Mouse (Mus musculus) splenic B cell, adult 2 months (primary cell): ENCODE results near the gene Prr5l.

Source experiments
- DNase-seq: peaks from one replicate; pipeline ENCODE4 v3.0.0-alpha.2; 2011; ENCODE audit warnings: low read depth, low spot score
- H3K27me3 ChIP-seq: 2 replicates; pipeline ENCODE4 v1.6.1; 2012; ENCODE audit warnings: mild to moderate bottlenecking, low read length, moderate library complexity, mixed read lengths; ENCODE audit not compliant: control insufficient read depth, poor library complexity, insufficient read depth, severe bottlenecking
- H3K36me3 ChIP-seq: 2 replicates; pipeline ENCODE4 v1.6.1; 2012; ENCODE audit warnings: mild to moderate bottlenecking, low read length, moderate library complexity, mixed read lengths; ENCODE audit not compliant: control insufficient read depth, poor library complexity, insufficient read depth, severe bottlenecking

Prr5l gene

DNA sequence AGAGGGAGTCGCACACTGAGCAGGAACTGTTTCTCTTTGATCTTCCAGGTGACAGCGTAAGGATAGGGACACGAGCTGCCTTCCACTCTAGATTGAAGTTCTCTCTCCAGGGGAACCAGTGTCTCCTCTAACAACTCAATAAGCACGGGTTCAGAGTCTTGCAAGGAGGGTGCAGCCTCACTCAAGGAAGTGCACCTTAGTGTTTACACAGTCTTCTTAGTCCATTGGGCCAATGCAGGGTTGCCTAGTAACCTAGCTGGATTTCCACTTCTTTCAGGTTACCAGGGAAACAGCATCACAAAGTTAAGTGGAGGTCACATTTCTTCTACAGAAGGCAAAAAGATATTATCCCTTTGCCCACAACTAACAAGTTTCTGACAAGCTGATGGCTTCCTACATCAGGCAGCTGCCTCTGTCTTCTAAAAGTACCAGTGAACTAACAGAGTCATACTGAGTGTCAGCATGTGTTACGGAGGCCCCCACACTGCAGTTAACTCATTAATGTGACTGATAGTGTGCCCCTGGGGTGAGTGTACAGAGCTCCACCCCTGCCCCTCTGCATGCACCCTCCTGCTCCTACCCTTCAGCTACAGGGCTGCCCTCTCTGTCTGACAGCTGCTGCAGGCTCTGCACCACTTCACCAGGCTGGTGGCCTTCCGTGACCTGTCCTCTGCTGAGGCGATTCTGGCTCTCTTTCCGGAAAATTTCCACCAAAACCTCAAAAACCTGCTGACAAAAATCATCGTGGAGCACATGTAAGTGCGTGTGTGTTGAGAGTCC, 13.8 kb upstream of the Prr5l start:
- Histone ChIP-seq H3K36me3 (peaks cover 7% of the 10 kb centered on the region), H3K27me3 (no peaks in the 10 kb centered on the region)
- DNase-seq, result no peak

DNA sequence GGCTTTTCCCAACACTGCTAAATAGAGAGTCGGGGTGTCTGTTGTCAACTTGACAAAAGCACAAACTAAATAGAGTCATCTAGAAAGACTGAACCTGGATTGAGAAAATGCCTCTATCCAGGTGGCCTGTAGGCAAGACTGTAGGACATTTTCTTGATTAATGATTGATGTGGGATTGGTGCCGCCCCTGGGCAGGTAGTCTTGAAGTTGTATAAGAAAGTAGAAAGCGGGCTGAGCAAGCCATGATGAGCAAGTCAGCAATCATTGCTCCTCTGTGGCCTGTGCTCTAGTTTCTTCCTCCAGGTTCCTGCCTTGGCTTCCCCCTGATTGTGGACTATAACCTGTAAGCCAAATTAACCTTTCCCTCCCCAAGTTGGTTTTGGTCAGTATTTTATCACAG, 11.3 kb upstream of the Prr5l start:
- Histone ChIP-seq H3K36me3 (peaks cover 4% of the 10 kb centered on the region), H3K27me3 (no peaks in the 10 kb centered on the region)
- no peak for DNase-seq

DNA sequence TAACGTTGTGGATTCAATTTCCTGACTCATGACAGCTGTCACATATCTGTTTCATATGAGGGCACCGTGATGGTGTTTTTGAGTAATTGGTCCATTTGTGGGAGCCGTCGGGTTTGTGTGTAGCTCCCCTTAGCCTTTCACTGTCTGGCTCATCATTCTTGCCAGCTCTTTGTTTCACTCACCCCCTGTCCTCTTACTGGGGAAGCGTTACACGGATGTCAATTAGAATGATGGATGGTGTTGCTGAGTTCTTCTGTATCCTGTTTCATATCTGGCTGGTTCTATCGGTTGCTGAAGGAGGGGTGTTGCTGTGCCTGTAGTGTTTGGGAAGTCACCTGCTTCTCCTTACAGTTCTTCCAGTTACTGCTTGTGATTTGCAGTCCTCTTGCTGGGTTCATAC, 8.3 kb upstream of the Prr5l start:
- no peak for DNase-seq
- Histone ChIP-seq H3K36me3 (peaks cover 3% of the 10 kb centered on the region), H3K27me3 (no peaks in the 10 kb centered on the region)

DNA sequence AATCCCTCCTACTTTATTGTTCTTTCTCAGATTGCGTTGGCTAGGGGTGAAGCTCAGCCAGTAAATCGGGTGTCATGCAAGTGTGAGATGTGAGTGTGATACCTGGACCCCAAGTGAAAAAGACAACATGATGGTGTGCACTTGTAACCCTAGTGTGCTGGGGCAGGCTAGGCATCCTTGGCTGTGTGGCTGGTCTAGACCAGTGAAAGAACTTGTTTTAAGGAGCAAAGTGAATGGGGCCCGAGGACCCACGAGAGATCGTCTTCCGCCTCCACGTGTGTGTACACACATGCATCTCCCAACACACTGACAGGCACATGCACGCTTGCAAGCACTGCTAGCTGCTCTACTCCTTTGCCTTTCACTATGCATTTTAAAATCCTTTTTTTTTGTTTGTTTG, 6.1 kb upstream of the Prr5l start:
- Histone ChIP-seq H3K36me3 (no peaks in the 10 kb centered on the region; the same call in none of the 2 replicates), H3K27me3 (no peaks in the 10 kb centered on the region)
- no peak for DNase-seq

DNA sequence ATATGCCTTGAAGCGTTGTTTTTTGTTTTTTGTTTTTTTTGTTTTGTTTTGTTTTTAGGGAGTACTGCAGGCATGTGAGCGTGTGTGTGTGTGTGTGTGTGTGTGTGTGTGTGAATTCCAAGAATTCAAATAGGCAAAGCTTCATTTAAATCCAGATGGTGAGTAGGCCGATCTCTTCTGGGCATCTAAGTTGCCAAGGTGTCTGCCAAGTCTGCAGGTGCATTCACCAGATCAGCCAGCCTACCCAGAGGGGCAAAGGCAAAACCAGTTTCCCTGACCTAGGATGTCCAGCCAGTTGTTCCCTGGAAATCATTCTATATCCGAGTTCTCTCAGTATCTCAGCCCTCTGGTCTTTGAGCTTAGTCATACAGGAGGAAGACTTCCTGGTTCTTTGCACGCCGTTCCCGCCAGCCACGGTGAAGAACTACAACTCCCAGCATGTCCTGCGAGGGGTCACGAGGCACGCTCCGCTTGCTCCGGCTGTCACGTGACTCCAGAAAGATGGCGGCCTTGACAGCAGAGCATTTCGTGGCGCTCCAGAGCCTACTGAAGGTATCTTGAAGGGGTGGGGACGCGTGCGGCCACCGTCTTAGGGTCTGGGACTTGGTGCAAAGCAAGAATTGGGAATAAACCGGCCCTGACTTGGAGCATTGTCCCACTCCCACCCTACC, 3.1 kb upstream of the Prr5l start, which contains the start of gene Commd9:
Gene Commd9 (plus strand): TSS at position 480 of the 671 bp plus-strand sequence.
- DNase-seq, result peak; percentile 96
- Histone ChIP-seq H3K36me3 (no peaks in the 10 kb centered on the region; the same call in 1 of the 2 replicates), H3K27me3 (no peaks in the 10 kb centered on the region)

DNA sequence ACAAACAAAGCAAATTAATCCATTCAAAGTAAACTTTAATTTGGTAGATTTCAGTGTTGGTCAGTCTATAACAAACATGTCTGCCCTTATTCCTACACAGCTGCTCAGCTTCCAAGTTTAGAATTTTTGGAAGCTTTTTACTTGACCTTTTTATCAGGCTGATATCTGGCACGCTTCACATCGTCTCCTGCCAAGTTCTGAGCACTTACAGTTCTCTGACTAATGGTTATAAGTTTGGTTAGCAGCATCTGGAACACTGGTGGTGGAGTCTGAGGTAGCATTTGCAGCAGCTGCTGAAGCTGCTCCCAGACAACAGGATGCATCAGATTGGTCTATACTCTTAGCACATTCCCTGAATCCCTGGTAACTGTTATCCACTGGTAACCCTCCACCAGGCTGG, 1.5 kb upstream of the Prr5l start:
- no peak for DNase-seq
- H3K36me3 ChIP-seq, result no peaks in the 10 kb centered on the region
- H3K27me3 ChIP-seq, result no peaks in the 10 kb centered on the region

DNA sequence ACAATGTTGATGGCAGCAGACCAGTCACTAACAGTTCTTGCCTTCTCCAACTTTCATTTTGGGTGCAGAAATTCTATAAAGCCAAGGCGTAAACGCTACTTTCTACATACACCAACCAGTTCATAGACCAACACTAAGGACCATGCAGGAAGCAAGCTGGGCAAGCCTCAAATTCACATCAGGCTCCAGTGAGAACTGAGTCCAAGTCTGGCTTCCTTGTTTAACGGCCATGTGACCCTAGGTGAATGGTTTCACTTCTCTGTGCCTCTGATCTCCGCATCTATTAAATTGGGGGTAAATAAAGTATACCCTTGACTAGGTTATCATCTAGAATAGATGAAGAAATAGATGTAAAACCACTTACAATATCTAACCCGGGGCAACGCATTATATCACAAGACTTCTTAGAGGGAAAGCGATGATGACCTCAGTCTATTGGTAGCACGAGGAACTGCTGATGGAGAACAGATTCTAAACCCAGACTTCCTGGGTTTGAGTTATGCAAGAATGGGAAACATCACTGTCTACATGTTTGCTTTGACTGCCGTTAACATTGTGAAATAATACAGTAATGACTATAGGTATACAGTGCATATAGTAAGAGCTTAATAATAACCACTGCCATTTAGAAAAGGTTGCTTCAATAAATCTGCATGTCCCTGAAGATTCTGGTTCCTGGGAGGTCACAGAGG, 1.2 kb downstream of the Prr5l start:
- peak; percentile 41 for DNase-seq
- Histone ChIP-seq H3K36me3 (no peaks in the 10 kb centered on the region), H3K27me3 (no peaks in the 10 kb centered on the region)

DNA sequence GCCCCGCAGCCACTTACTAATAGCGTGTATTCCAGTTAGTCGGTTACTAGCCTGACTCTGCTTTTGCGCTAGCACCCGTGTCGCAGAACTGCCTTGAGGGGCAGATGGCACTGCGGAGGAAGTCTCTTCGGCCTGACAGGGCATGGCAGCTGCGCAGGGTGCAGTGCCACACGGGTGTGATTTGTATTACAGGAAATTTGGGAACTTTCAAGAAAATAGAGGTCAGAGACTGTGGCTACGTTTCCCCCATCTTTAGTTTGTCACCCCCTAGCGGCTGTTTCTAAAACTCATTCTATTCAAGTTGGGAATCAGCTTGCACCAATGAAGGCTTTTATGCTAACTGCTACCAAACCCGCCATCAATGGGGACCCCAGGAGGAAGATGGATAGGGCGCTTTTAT, 11.6 kb downstream of the Prr5l start:
- peak; percentile 68 for DNase-seq
- Histone ChIP-seq H3K27me3 (no peaks in the 10 kb centered on the region; the same call in 1 of the 2 replicates), H3K36me3 (no peaks in the 10 kb centered on the region)

DNA sequence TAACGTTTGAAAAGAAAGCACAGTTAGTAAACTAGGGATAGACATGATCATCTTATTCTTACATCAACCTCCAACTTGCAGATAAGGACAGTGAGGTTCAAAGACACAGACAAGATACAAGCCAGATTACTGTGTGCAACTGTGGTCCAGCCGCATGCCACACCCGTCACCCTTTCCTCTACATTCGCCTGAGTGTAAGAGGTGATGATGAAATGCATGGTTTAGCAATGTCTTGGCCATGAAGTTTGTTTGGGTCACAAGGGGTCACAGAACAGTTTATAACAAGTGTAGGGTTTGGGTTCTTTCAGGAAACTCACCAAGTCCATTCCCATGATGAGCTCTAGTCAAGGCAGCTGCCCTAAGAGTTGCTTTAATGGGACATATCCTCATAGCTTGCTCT, 14.1 kb downstream of the Prr5l start:
- no peak for DNase-seq
- Histone ChIP-seq H3K27me3 (no peaks in the 10 kb centered on the region; the same call in 1 of the 2 replicates), H3K36me3 (no peaks in the 10 kb centered on the region)

DNA sequence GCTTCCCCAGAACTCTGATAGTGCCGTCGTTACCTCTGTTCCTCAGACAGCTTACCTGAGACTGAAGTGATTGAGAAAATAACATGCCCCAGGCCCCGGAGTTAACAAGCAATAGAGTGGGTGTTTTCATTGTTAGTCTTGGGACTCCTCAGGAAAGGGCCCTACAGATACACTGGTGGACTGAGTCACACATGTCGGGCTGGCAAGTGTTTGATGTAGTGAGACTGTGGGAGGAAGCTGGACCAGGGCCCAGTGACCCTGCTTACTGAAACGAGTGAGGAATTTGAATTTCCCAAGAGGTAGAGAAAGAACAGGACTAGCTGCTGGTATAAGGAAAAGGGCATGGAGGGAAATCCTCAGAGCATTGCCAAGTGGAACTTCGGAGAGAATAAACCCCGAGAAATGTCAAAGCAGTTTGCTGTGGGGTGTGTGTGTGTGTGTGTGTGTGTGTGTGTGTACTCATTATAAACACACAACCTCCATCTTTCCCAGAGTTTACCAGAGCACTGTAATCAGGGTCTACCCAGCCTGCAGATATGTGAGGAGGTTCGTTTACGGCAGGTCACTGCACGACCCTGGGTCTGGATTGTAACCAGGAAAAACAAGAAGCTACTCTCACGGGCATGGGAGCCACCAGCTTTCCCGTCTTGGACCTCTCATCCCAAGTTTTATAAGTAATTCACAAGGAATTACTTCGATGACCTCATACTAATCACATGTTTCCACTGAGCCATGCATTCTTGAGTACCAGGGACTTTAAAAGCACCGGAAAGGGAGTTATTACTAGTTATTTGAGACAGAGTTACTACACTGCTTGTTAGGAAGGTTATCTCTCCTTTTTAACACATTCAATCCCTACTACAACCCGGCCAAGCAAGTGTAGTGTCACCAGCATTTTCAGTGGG, 20.4 kb downstream of the Prr5l start:
- Histone ChIP-seq H3K36me3 (no peaks in the 10 kb centered on the region), H3K27me3 (no peaks in the 10 kb centered on the region)
- no peak for DNase-seq

DNA sequence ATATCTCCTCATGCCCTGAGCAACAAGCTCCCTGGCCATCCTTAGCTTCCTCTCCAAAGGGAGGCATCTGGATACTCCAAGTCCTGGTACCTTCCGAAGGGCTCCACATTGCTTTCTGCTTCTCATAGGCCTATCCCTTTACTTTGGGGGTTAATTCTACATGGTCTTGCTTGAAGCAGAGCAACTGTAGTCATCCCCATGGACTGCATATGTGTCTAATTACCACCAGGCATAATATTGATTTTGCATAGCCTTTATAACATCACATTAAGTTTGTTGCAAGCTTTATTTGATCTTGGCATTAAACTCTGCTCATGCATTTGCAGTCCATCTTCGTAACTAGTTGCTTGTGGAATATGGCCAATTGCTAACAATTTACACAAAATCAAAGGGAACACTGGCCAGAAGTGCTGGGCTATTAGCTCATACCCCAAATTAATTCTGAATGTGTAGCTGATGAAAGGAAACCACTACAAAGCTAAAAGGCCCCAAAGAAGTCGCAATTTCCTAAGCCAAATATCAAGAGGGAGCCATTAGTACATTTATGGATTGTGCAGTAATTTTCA, 21.8 kb downstream of the Prr5l start:
- DNase-seq, result no peak

DNA sequence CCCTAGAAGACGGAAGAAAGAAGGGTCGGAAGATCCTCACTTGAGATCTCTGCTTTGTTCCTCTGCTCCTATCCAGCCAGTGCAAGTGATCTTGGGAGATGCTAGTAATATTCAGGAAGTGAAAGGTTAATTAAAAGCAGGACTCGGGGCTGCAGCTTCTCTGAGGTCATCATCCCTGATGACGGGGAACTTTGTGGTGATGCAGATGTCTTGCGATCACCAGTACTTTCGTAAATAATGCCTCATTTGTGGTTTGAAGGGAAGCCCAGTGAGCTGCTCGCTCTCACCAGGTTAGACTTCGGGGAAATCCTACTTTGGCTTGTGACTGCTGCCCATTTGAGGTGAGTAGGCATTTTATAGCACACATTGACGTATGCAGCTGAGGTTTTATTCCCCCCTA, 26.7 kb downstream of the Prr5l start:
- Histone ChIP-seq H3K36me3 (no peaks in the 10 kb centered on the region), H3K27me3 (no peaks in the 10 kb centered on the region)
- no peak for DNase-seq

More for the DNA sequence above, 21.8 kb downstream of the Prr5l start:
- H3K27me3 ChIP-seq, result no peaks in the 10 kb centered on the region
- no peaks in the 10 kb centered on the region for H3K36me3 ChIP-seq

DNA sequence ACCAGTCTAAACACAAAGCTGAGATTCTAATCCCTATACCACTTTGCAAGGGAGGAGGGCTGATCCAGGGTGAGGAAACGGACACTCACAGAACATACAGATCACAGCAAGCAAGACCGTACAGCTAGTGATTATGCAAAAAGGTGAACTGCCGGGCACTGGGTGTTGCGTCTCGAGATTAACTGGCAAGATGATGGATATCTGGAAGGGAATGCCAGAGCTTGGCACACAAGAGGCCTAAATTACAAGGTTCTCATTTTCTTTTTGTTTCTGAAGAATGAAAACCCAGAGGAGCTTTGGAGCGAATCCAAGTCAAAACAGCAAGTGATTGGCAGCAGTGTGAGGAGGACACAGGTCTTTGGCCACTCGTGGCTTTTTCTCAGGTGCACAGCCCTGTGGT, 28.0 kb downstream of the Prr5l start:
- DNase-seq, result no peak
- no peaks in the 10 kb centered on the region for H3K36me3 ChIP-seq
- no peaks in the 10 kb centered on the region for H3K27me3 ChIP-seq

DNA sequence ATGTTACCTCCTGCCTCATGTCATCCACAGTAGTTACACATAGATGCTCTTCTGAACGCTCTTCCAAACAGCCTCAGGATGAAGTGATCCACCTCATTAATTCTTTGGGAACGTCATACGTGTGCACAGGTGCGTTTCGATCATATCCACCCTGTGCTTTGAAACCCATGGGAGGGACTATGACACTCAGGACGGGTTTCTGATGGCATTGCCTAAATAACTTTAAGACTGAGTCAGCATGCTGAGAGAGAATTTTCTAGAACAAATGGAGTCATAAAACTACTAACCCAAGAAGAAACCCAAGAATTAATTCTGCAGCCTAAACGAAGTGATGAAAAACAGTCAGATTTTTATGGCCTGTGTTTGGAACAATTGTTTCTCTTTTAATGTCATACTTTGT, 40.1 kb downstream of the Prr5l start:
- H3K27me3 ChIP-seq, result no peaks in the 10 kb centered on the region

More for the DNA sequence above, 40.1 kb downstream of the Prr5l start:
- no peak for DNase-seq
- H3K36me3 ChIP-seq, result no peaks in the 10 kb centered on the region
